Mouse (Mus musculus) liver, adult 2 months (tissue): ENCODE data around the gene Dpy19l2.

Source experiments
- CTCF ChIP-seq: fragments of 200-500 bp; IDR thresholded peaks from 2 replicates; pipeline ENCODE4 v1.5.1; 2011; ENCODE audit warnings: low read depth, low read length, control low read depth
- POLR2A ChIP-seq: fragments of 200-500 bp; IDR thresholded peaks from 2 replicates; pipeline ENCODE4 v1.6.1; 2011; ENCODE audit warnings: low read length, control low read depth; ENCODE audit not compliant: insufficient read depth; ENCODE audit errors: extremely low read depth

- TF ChIP-seq CTCF, result no peak
- no peak for TF ChIP-seq POLR2A
Observed at GRCm38 (mm10) chr9:24514078-24514469, 182.0 kb downstream of the Dpy19l2 start.
